Mouse (Mus musculus) ES-Bruce4 (cell line): ENCODE results near the gene Rgs3. TPM values are rescaled to one million over a fixed set of nuclear protein-coding genes. Genes with fewer than 3 reads are reported as not detected.

ENCODE experiments used
- H3K27ac ChIP-seq: 2 replicates; pipeline ENCODE4 v1.5.1; 2012; ENCODE audit warnings: low read length, inconsistent platforms; ENCODE audit not compliant: insufficient read depth
- H3K27me3 ChIP-seq: 2 replicates; pipeline ENCODE4 v1.6.1; 2012; ENCODE audit warnings: mild to moderate bottlenecking, low read length, inconsistent platforms; ENCODE audit not compliant: control insufficient read depth, poor library complexity, insufficient read depth, severe bottlenecking
- H3K36me3 ChIP-seq: 2 replicates; pipeline ENCODE4 v1.6.1; 2012; ENCODE audit warnings: inconsistent platforms, mild to moderate bottlenecking, low read length, moderate library complexity; ENCODE audit not compliant: control insufficient read depth, poor library complexity, insufficient read depth, severe bottlenecking
- H3K4me1 ChIP-seq: one replicate; pipeline ENCODE4 v1.8.1; 2011; ENCODE audit warnings: low read length; ENCODE audit not compliant: control insufficient read depth, insufficient read depth
- H3K4me3 ChIP-seq: 2 replicates; pipeline ENCODE4 v1.5.1; 2011; ENCODE audit warnings: low read depth, mild to moderate bottlenecking, low read length
- H3K9ac ChIP-seq: 2 replicates; pipeline ENCODE4 v1.6.1; 2012; ENCODE audit warnings: low read depth, mild to moderate bottlenecking, inconsistent platforms; ENCODE audit not compliant: poor library complexity, severe bottlenecking
- H3K9me3 ChIP-seq: replicated peaks from 2 replicates; pipeline ENCODE4 v1.6.1; 2012; ENCODE audit warnings: mild to moderate bottlenecking, low read length, inconsistent platforms; ENCODE audit not compliant: control insufficient read depth, poor library complexity, insufficient read depth, severe bottlenecking
- CTCF ChIP-seq: IDR thresholded peaks from one replicate; pipeline ENCODE4 v1.8.1; 2011; ENCODE audit warnings: low read depth, low read length
- EP300 ChIP-seq: IDR thresholded peaks from 2 replicates; pipeline ENCODE4 v1.6.1; 2011; ENCODE audit warnings: low read depth, low read length; ENCODE audit not compliant: insufficient read depth
- POLR2A ChIP-seq: IDR thresholded peaks from one replicate; pipeline ENCODE4 v1.8.1; 2011; ENCODE audit warnings: low read length; ENCODE audit not compliant: insufficient read depth
- polyA plus RNA-seq: library from polyadenylated mRNA; stranded (reverse); fragments of >200 nt; gene quantifications from 2 replicates; pipeline ENCODE4 v1.2.4, GENCODE M21; 2011; ENCODE audit warnings: low read depth; ENCODE audit not compliant: missing spikeins, insufficient read depth, insufficient read length

Gene Rgs3
- polyA plus RNA-seq, 1 experiment = 15.3 TPM

DNA sequence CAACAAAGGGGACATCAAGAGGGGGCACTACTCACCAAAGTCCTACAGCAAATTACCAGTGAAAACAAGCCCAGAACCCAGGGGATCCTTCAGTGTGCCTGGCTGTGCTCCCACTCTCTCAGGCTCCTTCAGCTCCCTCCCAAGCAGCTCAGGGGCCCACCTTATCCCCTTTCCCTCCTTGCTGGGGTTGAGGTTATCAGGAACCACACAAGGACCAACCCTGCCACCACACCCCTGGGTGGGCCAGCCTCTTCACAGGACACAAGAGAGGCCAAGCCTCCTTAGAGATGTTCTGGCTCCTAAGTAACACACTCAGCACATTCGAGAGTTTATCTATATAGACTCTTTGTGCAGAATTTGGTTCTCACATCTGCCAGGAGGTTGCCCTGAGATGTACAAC lies 43.1 kb upstream of the Rgs3 start:
- Histone ChIP-seq H3K9ac (no peak overlapping the region), H3K9me3 (no peaks in the 10 kb centered on the region), H3K36me3 (peaks cover 2% of the 10 kb centered on the region; the same call in 1 of the 2 replicates), H3K4me1 (no peaks in the 10 kb centered on the region), H3K27me3 (no peaks in the 10 kb centered on the region), H3K4me3 (no peak overlapping the region), H3K27ac (no peak overlapping the region)
- TF ChIP-seq EP300 (no peak), POLR2A (no peak), CTCF (no peak)

DNA sequence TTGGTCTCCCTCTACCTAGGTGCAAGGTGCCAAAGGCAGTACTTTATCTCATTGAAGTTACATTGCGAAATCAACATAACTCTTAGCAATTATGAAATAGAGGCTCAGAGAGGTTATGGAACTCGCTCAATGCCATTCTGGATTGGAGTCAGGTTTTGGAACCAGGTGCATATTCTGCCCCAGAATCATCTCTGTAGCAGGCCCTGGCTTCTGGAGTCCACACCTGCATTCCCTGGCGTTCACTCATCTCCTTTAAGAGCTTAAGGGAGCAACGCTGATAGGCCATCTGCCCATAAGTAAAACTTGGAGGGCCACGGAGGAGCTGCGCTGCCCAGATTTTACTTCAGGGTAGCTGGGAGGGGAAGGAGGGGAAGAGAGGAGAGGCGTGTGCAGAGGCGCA lies 42.6 kb upstream of the Rgs3 start:
- Histone ChIP-seq H3K27me3 (no peaks in the 10 kb centered on the region), H3K4me3 (no peak overlapping the region), H3K27ac (no peak overlapping the region), H3K9me3 (no peaks in the 10 kb centered on the region), H3K36me3 (peaks cover 2% of the 10 kb centered on the region; the same call in 1 of the 2 replicates), H3K9ac (no peak overlapping the region), H3K4me1 (no peaks in the 10 kb centered on the region)
- no peak for TF ChIP-seq CTCF
- no peak for TF ChIP-seq EP300
- no peak for TF ChIP-seq POLR2A

DNA sequence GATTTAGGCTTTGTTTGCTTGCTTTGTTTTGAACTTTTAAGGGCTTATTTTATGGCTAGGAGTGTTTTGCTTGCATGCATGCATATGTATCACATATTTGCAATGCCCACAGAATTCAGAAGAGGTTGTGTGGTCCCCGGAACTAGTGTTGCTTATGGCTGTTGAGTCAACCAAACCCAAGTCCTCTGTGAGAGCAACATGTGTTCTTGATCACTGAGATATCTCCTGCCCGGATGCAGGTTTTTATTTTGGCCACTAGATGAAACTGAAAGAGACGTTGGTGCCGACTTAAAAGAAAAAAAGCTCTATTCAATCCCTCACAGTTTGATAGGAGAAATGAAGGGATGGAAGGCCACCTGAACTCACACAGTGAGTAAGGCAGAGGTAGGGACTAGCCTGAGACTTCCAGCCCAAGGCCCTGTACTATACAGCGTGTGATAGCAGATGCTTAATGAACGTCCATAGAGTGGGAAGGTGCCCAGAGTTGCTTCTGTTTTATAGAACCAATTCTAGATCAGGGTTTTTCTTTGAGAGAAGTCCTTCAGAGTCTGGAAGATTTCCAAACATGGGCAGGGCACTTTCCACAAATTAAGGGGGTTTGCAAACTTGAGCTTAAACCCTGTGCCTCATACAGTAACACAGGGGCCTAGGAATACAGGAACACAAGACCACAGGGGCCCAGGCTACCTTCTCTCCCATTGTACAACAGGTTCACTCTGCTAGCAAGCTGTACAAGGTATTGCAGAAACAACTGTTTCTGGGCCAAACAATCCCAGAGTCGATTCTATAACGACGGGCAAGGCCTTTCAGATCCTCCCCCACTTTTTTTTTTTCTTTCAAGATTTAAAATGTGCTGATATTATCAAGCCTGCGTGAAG lies 41.9 kb upstream of the Rgs3 start:
- Histone ChIP-seq H3K36me3 (no peaks in the 10 kb centered on the region), H3K27me3 (no peaks in the 10 kb centered on the region), H3K9ac (no peak overlapping the region), H3K27ac (no peak overlapping the region), H3K4me3 (no peak overlapping the region), H3K4me1 (no peaks in the 10 kb centered on the region), H3K9me3 (no peaks in the 10 kb centered on the region)
- TF ChIP-seq EP300 (no peak), CTCF (no peak), POLR2A (no peak)

DNA sequence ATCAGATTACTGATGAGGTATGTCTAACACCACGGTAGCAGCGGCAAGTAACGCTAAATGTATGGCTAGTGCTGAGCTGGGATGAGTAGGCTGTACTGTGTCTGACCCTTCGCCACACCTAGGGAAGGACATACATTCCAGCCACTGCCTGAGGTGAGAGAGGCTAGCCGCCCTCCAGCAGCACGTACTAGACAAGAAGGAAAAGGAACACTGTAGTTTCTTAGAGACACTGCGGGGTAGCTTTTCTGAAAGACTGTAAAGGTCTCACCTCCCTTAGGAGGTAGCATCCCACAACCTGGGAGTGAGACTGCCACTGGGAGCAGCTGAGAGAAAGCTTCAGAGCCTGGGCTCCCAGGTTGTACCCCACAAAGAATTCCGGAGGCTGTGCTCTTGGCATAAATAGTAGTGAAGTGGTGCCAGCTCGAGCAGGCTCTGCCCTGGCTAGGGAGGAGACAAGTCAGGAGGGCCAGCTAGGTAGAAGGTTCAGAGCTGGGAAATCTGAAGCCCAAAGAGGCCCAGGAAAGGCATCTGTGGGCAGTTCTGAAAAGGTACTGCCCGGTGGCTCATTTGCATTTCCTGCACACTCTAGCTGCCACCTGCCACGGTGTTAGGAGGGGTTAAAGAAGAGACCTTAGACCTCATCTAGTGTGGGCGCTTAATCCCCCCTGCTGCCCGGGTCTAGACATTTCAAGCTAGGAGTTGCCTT lies 41.1 kb upstream of the Rgs3 start:
- H3K36me3 ChIP-seq = no peaks in the 10 kb centered on the region
- no peaks in the 10 kb centered on the region for H3K9me3 ChIP-seq
- H3K4me3 ChIP-seq = peak overlapping the region; percentile 80
- no peaks in the 10 kb centered on the region for H3K27me3 ChIP-seq
- no peaks in the 10 kb centered on the region for H3K4me1 ChIP-seq
- H3K9ac ChIP-seq = peak overlapping the region; percentile 65; the same call in 1 of the 2 replicates
- TF ChIP-seq CTCF = no peak
- TF ChIP-seq POLR2A = no peak
- TF ChIP-seq EP300 = no peak
- H3K27ac ChIP-seq = no peak overlapping the region

DNA sequence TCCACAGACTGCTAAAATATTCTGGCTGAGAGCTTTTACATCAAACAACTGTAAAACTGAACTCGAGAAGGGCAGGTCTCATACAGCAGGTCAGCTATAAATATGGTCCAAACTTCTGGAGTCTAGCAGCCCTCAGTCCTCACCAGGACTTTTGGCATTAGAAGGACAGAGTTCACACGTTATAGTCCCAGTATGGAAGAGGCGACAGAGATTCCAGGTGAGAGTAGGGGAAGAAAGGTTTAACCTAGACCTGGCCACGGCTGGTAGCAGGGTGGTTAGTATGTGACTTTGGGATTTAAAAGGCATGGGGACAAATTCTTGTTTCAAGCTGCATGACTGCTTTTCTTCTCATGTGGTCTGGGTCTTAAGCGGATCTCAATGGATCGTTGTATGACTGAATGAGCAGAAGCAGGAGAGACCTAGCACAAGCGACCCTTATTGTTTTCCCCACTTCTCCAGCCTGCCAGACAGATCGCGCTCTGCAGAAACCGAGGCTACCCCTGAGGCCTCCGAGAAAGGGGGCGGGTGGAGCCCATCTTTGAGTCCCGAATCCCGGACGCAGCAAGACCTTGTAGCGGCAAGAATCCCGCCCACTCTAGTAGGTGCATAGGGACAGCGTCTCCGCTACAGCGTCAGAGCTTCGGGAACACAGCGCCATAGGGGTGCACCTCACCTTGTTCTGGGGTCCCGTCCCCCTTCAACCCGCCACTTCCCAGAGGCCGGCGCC lies 40.4 kb upstream of the Rgs3 start:
- no peaks in the 10 kb centered on the region for H3K9me3 ChIP-seq
- no peaks in the 10 kb centered on the region for H3K27me3 ChIP-seq
- no peaks in the 10 kb centered on the region for H3K36me3 ChIP-seq
- no peak for TF ChIP-seq POLR2A
- no peak for TF ChIP-seq EP300
- no peak for TF ChIP-seq CTCF
- no peak overlapping the region for H3K27ac ChIP-seq
- H3K9ac ChIP-seq = peak overlapping the region; percentile 65
- peak overlapping the region; percentile 80 for H3K4me3 ChIP-seq
- H3K4me1 ChIP-seq = no peaks in the 10 kb centered on the region
